Mouse (Mus musculus): ENCODE data around the gene C1qc.

C1qc gene

GRCm38 (mm10) chr4:136896461-136896860 is 3.6 kb upstream of the C1qc start:
- DNase-seq (ENCODE audit: extremely low read depth, low read depth, low spot score) = no peak

- no peak for DNase-seq (ENCODE audit: extremely low read depth, low read depth, low spot score)
These were observed 3.0 kb upstream of the C1qc start for GRCm38 (mm10) chr4:136895861-136896260.

- no peak for DNase-seq (ENCODE audit: extremely low read depth, low read depth, low spot score)
These were observed 2.0 kb upstream of the C1qc start for GRCm38 (mm10) chr4:136894821-136895220.

- DNase-seq (ENCODE audit: extremely low read depth, low read depth, low spot score) = no peak
These were observed 1.1 kb upstream of the C1qc start for GRCm38 (mm10) chr4:136893691-136894543.

- DNase-seq (ENCODE audit: extremely low read depth, low read depth, low spot score) = no peak
These were observed 494 bp downstream of the C1qc start for GRCm38 (mm10) chr4:136892371-136892770.

- no peak for DNase-seq (ENCODE audit: extremely low read depth, low read depth, low spot score)
These were observed 1.8 kb downstream of the C1qc start for GRCm38 (mm10) chr4:136891115-136891514.

- DNase-seq (ENCODE audit: extremely low read depth, low read depth, low spot score) = no peak
These were observed 2.9 kb downstream of the C1qc start for GRCm38 (mm10) chr4:136889981-136890380.

- DNase-seq (ENCODE audit: extremely low read depth, low read depth, low spot score) = no peak
These were observed 5.2 kb downstream of the C1qc start for GRCm38 (mm10) chr4:136887714-136888113.

GRCm38 (mm10) chr4:136886101-136886500 is 6.8 kb downstream of the C1qc start, which contains the start of gene C1qb:
TSS of gene C1qb (minus strand) at chr4:136886187.
- DNase-seq (ENCODE audit: extremely low read depth, low read depth, low spot score) = no peak

- DNase-seq (ENCODE audit: extremely low read depth, low read depth, low spot score) = no peak
These were observed 14.3 kb downstream of the C1qc start for GRCm38 (mm10) chr4:136878601-136879000.

- DNase-seq (ENCODE audit: extremely low read depth, low read depth, low spot score) = no peak
These were observed 14.7 kb downstream of the C1qc start for GRCm38 (mm10) chr4:136878171-136878570.

- DNase-seq (ENCODE audit: extremely low read depth, low read depth, low spot score) = no peak
These were observed 15.9 kb downstream of the C1qc start for GRCm38 (mm10) chr4:136876971-136877370.

- no peak for DNase-seq (ENCODE audit: extremely low read depth, low read depth, low spot score)
These were observed 17.9 kb downstream of the C1qc start for GRCm38 (mm10) chr4:136875012-136875411.

- no peak for DNase-seq (ENCODE audit: extremely low read depth, low read depth, low spot score)
These were observed 24.5 kb downstream of the C1qc start for GRCm38 (mm10) chr4:136868371-136868770.

GRCm38 (mm10) chr4:136867690-136868345 is 25.0 kb downstream of the C1qc start:
- DNase-seq (ENCODE audit: extremely low read depth, low read depth, low spot score) = no peak

- DNase-seq (ENCODE audit: extremely low read depth, low read depth, low spot score) = no peak
These were observed 27.3 kb downstream of the C1qc start for GRCm38 (mm10) chr4:136865531-136865930.

- DNase-seq (ENCODE audit: extremely low read depth, low read depth, low spot score) = no peak
These were observed 28.0 kb downstream of the C1qc start for GRCm38 (mm10) chr4:136864751-136865470.

GRCm38 (mm10) chr4:136863517-136863916 is 29.3 kb downstream of the C1qc start:
- DNase-seq (ENCODE audit: extremely low read depth, low read depth, low spot score) = no peak

- DNase-seq (ENCODE audit: extremely low read depth, low read depth, low spot score) = no peak
These were observed 30.5 kb downstream of the C1qc start for GRCm38 (mm10) chr4:136862411-136862810.

GRCm38 (mm10) chr4:136861806-136862205 is 31.1 kb downstream of the C1qc start:
- no peak for DNase-seq (ENCODE audit: extremely low read depth, low read depth, low spot score)

GRCm38 (mm10) chr4:136860022-136860421 is 32.8 kb downstream of the C1qc start:
- no peak for DNase-seq (ENCODE audit: extremely low read depth, low read depth, low spot score)

- no peak for DNase-seq (ENCODE audit: extremely low read depth, low read depth, low spot score)
These were observed 37.8 kb downstream of the C1qc start for GRCm38 (mm10) chr4:136855081-136855480.

All from fat pad, adult 2 months (tissue).